Comparison of ENCODE assay signal across 12 mouse cellular contexts in the genomic region with DNA sequence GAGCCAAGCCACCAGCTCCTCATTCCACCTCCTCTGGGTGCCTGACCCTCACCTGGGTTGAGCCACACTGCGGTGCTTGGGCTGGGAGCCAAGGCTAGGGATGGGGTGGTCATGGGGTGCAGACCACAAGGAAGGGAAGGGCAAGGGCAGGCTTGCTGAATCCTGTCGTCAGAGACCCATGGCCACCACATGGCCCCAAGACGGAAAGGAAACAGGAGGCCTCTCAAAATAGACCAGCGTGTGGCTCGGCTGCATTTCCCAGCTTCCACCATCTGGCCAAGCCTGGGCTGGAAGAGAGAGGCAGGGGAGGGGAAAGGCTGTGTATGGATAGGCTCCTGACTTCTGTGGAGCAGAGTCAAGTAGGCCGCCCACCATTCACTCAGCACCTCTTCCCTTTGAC. TPM values are rescaled to one million over a fixed set of nuclear protein-coding genes. Genes with fewer than 3 reads are reported as not detected.
DNase-seq lines count a peak whose midpoint lies in the region; ATAC-seq and TF ChIP-seq lines count a peak whose summit lies in the region.
"Had no signal": no experiment of that assay in that cellular context is flagged by ENCODE, and none has a peak within 500 bp of the region (broad histone marks: within the 10 kb centered on the region; RNA-seq: fewer than 3 reads in every experiment).

No protein-coding gene starts in this region.

- no peaks in the 10 kb centered on the region for H3K27me3 ChIP-seq in lung, postnatal 0 days (replicated peaks; ENCODE audit: insufficient read depth, low read length)

- WGBS in lung, postnatal 0 days: 60% methylated on average over 6 of the region's 6 CpGs

- intact Hi-C loops in gastrocnemius, postnatal 14 days (cut with DNase I; ENCODE audit: low total_unique reads): no loop called here

- no peak for TF ChIP-seq EP300 in lung, postnatal 0 days (IDR thresholded peaks at IDR 0.05)

- 0 out of 2 replicates have a peak, but pooled peaks have one; percentile 11 for ATAC-seq in lung, postnatal 0 days
- ATAC-seq: liver, postnatal 0 days had no signal

- H3K9ac ChIP-seq in lung, postnatal 0 days (replicated peaks; ENCODE audit: low read depth): no peak overlapping the region
- H3K9ac ChIP-seq: liver, postnatal 0 days had no signal

- no peak overlapping the region for H3K4me3 ChIP-seq in lung, postnatal 0 days (ENCODE audit: low read depth, low read length)
- H3K4me3 ChIP-seq: forebrain, embryonic 10.5 days had no signal

- H3K4me1 ChIP-seq in lung, postnatal 0 days (ENCODE audit: insufficient read depth, low read depth, low read length): no peaks in the 10 kb centered on the region

- no peaks in the 10 kb centered on the region for H3K9me3 ChIP-seq in lung, postnatal 0 days (ENCODE audit: low read length)
- H3K9me3 ChIP-seq: forebrain, embryonic 10.5 days had no signal

- no peaks in the 10 kb centered on the region for H3K36me3 ChIP-seq in lung, postnatal 0 days (ENCODE audit: insufficient read depth, low read length)
- H3K36me3 ChIP-seq: forebrain, embryonic 10.5 days had no signal

- H3K4me2 ChIP-seq in lung, postnatal 0 days (replicated peaks; ENCODE audit: low read depth, low read length): no peak overlapping the region

- H3K27ac ChIP-seq in lung, postnatal 0 days (ENCODE audit: low read length): no peak overlapping the region
- H3K27ac ChIP-seq: forebrain, embryonic 10.5 days had no signal

- peak; percentile 14 for DNase-seq in gastrocnemius, postnatal 10 days
- DNase-seq in gastrocnemius, postnatal 14 days: no peak
- no peak for DNase-seq in lung, postnatal 0 days (ENCODE audit: low spot score)
- no peak for DNase-seq in lung, postnatal 14 days
- DNase-seq in fibroblast of lung, adult 2 months (ENCODE audit: low read depth): peak; percentile 19
- peak; percentile 22 for DNase-seq in right cerebral cortex, postnatal 4 days
- no peak for DNase-seq in yolk sac, embryonic 10.5 days (ENCODE audit: low spot score)
- no peak for DNase-seq in embryo, embryonic 10 days (ENCODE audit: low spot score)
- DNase-seq: liver, postnatal 0 days had no signal

- no peak for TF ChIP-seq CTCF in lung, postnatal 0 days (IDR thresholded peaks at IDR 0.05)

RNA-seq across cellular contexts. Expression of gene Accsl, which starts 34.5 kb away (rescaled TPM):
- total RNA-seq in gastrocnemius, postnatal 10 days (2021): not detected
- not detected for total RNA-seq in gastrocnemius, postnatal 14 days (2021)
- polyA plus RNA-seq in lung, postnatal 0 days (2015; fragmentation: Nextera tagmentation; extraction: Ambion mirVana): not detected in 2 replicates
- total RNA-seq: monocyte, adult 5-6 weeks had no signal
- polyA plus RNA-seq: forebrain, embryonic 10.5 days; testis, adult 2 months had no signal

RNA-seq across cellular contexts. Expression of gene Gm13889, which starts 53.6 kb away (rescaled TPM):
- total RNA-seq in gastrocnemius, postnatal 10 days (2021): 10 to 100 TPM; 14.4 to 19.7 TPM
- 10 to 100 TPM in 1 of 2 experiments, 1 to 10 TPM in 1; 9.5 to 15.6 TPM for total RNA-seq in gastrocnemius, postnatal 14 days (2021)
- 62.6 and 64.6 TPM in 2 replicates for polyA plus RNA-seq in lung, postnatal 0 days (2015; fragmentation: Nextera tagmentation; extraction: Ambion mirVana)
- total RNA-seq: monocyte, adult 5-6 weeks had no signal

RNA-seq across cellular contexts. Expression of gene Accs, which starts 53.7 kb away (rescaled TPM):
- total RNA-seq in gastrocnemius, postnatal 10 days (2021): 1 to 10 TPM; 4.2 to 6.2 TPM
- 1 to 10 TPM; 3.0 to 3.4 TPM for total RNA-seq in gastrocnemius, postnatal 14 days (2021)
- polyA plus RNA-seq in lung, postnatal 0 days (2015; fragmentation: Nextera tagmentation; extraction: Ambion mirVana): 5.7 and 6.0 TPM in 2 replicates

Comparison
In these comparisons a context has a peak if more than half of its experiments do, and no peak if none do; other contexts are left out.
1. DNase-seq: peak in gastrocnemius, postnatal 10 days (single experiment), fibroblast of lung, adult 2 months (single experiment) and right cerebral cortex, postnatal 4 days (single experiment); none in gastrocnemius, postnatal 14 days (single experiment), lung, postnatal 0 days (single experiment), lung, postnatal 14 days (single experiment), yolk sac, embryonic 10.5 days (single experiment) and embryo, embryonic 10 days (single experiment).